Mouse (Mus musculus) embryo, embryonic 11 days (tissue): ENCODE results near the gene Spock1.

ENCODE experiments used
- DNase-seq: peaks from one replicate; pipeline ENCODE4 v3.0.0-alpha.2; 2015

Gene Spock1

GRCm38 (mm10) chr13:57858491-57858890, 49.6 kb downstream of the Spock1 start:
- peak; percentile 10 for DNase-seq

GRCm38 (mm10) chr13:57857016-57857415, 51.1 kb downstream of the Spock1 start:
- no peak for DNase-seq

- no peak for DNase-seq
Observed at GRCm38 (mm10) chr13:57856311-57856853, 51.8 kb downstream of the Spock1 start.

- no peak for DNase-seq
Observed at GRCm38 (mm10) chr13:57855766-57856165, 52.4 kb downstream of the Spock1 start.

- no peak for DNase-seq
Observed at GRCm38 (mm10) chr13:57854416-57854815, 53.7 kb downstream of the Spock1 start.

GRCm38 (mm10) chr13:57853621-57854020, 54.5 kb downstream of the Spock1 start:
- DNase-seq: no peak

GRCm38 (mm10) chr13:57853156-57853555, 55.0 kb downstream of the Spock1 start:
- no peak for DNase-seq

- DNase-seq: no peak
Observed at GRCm38 (mm10) chr13:57848931-57849330, 59.2 kb downstream of the Spock1 start.

GRCm38 (mm10) chr13:57847101-57847500, 61.0 kb downstream of the Spock1 start:
- no peak for DNase-seq

- peak; percentile 27 for DNase-seq
Observed at GRCm38 (mm10) chr13:57846468-57846867, 61.7 kb downstream of the Spock1 start.

GRCm38 (mm10) chr13:57841141-57841848, 66.8 kb downstream of the Spock1 start:
- no peak for DNase-seq

GRCm38 (mm10) chr13:57837691-57838437, 70.3 kb downstream of the Spock1 start:
- no peak for DNase-seq

- DNase-seq: peak; percentile 49
Observed at GRCm38 (mm10) chr13:57831374-57832163, 76.6 kb downstream of the Spock1 start.

- DNase-seq: no peak
Observed at GRCm38 (mm10) chr13:57830896-57831295, 77.2 kb downstream of the Spock1 start.

- no peak for DNase-seq
Observed at GRCm38 (mm10) chr13:57830091-57830490, 78.0 kb downstream of the Spock1 start.

GRCm38 (mm10) chr13:57816276-57816675, 91.9 kb downstream of the Spock1 start:
- no peak for DNase-seq

GRCm38 (mm10) chr13:57812643-57813042, 95.5 kb downstream of the Spock1 start:
- no peak for DNase-seq

GRCm38 (mm10) chr13:57811253-57811652, 96.9 kb downstream of the Spock1 start:
- no peak for DNase-seq

- DNase-seq: no peak
Observed at GRCm38 (mm10) chr13:57810816-57811215, 97.3 kb downstream of the Spock1 start.

- DNase-seq: no peak
Observed at GRCm38 (mm10) chr13:57810083-57810482, 98.0 kb downstream of the Spock1 start.

GRCm38 (mm10) chr13:57809603-57810002, 98.5 kb downstream of the Spock1 start:
- no peak for DNase-seq

- DNase-seq: no peak
Observed at GRCm38 (mm10) chr13:57806816-57807215, 101.3 kb downstream of the Spock1 start.

GRCm38 (mm10) chr13:57806301-57806700, 101.8 kb downstream of the Spock1 start:
- no peak for DNase-seq
